Mouse (Mus musculus) brain, adult 10 weeks (tissue): ENCODE results near the gene Ccdc54. TPM values are rescaled to one million over a fixed set of nuclear protein-coding genes. Genes with fewer than 3 reads are reported as not detected.

Experiments
- polyA plus RNA-seq: library from polyadenylated mRNA; stranded (reverse); fragments of 350-450 nt; fragmentation: Illumina TruSeq; extraction: RNeasy Lipid Tissue Mini Kit (QIAGEN cat#74804); gene quantifications from one replicate; pipeline ENCODE4 v1.2.3, GENCODE M21; 2015; ENCODE audit warnings: low read depth, low replicate concordance

Gene Ccdc54
- polyA plus RNA-seq, result not detected

DNA sequence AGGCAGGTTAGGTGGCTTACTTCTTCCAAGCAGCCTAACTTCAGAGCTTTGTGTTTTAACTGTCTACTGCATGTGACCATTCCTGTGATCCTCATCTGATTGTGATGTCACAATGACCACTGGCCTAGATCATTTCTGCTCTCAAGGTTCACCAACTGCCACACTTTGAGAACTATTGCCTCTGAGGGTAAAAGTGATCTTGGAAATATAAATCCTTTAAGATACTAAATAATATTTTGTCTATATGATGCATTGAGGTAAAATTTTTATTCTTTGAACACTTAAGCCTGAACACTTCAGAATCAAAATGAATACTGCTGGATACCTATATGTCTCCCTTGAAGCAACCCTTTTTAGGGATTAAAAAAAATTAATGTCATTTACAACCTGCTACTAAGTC, at the start of gene Ccdc54:
Gene Ccdc54, minus strand, starts transcription at position 101 of the 400 bp plus-strand sequence.

Other genes with a start within 250 kb of the Ccdc54 start
- 9.5 TPM for gene Bbx, start 158.8 kb downstream of the Ccdc54 start, polyA plus RNA-seq